Mouse (Mus musculus): Measurements from ENCODE around the gene Nxn.

- no peak for TF ChIP-seq CTCF (IDR thresholded peaks at IDR 0.05; ENCODE audit: borderline replicate concordance, control insufficient read depth, extremely low read depth, insufficient read depth, low read length, poor library complexity)
- no peak for TF ChIP-seq POLR2A (IDR thresholded peaks at IDR 0.05; ENCODE audit: control insufficient read depth, extremely low read depth, insufficient read depth, low read length, poor library complexity)
Measured at GRCm38 (mm10) chr11:76306769-76307168, 92.2 kb downstream of the Nxn start.

All from thymus, adult 2 months (tissue).